Mouse (Mus musculus) spleen, adult 2 months (tissue): ENCODE results near the gene Mboat1.

ENCODE experiments used
- CTCF ChIP-seq: fragments of 200-500 bp; IDR thresholded peaks from 2 replicates; pipeline ENCODE4 v1.5.1; 2011; ENCODE audit warnings: mild to moderate bottlenecking, inconsistent platforms; ENCODE audit not compliant: insufficient read depth, insufficient read length, insufficient replicate concordance; ENCODE audit errors: extremely low read depth
- POLR2A ChIP-seq: fragments of 200-500 bp; IDR thresholded peaks from 2 replicates; pipeline ENCODE4 v1.6.1; 2011; ENCODE audit warnings: low read depth, low read length, inconsistent platforms

DNA sequence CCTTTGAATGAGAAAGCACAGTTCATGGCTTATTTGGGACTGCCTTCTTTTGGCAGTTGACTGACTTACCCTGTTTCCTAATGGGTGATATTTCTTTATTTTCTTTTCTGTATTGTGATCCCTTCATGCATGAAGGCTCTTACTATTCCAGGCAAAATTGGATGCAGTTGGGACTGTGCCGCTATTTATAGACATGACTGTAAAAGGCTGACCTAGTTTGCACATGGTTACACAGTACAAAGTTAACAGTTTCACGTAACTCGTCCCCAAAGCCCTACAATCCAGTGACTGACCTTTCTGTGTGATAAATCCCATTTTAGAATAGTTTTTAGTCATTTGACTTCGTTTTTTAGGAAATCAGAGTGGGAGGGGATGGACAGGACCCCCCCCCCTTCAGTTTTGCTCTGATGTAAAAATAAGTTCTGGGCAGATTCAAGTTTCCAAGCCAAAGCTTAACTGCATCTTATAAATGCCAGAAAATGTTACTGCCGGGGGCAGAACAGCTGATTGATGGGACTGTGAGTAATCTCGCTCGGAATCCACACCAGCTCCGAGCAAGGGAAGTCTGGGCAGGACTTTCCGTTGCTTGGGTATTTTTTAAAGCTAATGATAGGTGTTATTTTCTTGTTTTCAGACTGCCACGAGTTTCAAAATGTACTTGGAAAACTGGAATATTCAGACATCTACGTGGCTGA, 98.9 kb downstream of the Mboat1 start:
- TF ChIP-seq POLR2A (no peak), CTCF (no peak)
